Mouse (Mus musculus): Measurements from ENCODE around the gene Fank1.

- peak; percentile 5 for TF ChIP-seq POLR2A (IDR thresholded peaks at IDR 0.05; ENCODE audit: insufficient read length, low read depth)
- no peak for TF ChIP-seq E2F4 (IDR thresholded peaks at IDR 0.05; ENCODE audit: insufficient read depth)
- TF ChIP-seq REST (IDR thresholded peaks at IDR 0.05; ENCODE audit: insufficient read depth, insufficient read length), result no peak
- peak; percentile 17 for TF ChIP-seq TCF12 (IDR thresholded peaks at IDR 0.05; ENCODE audit: insufficient read depth, poor library complexity, severe bottlenecking)
- TF ChIP-seq SRF (IDR thresholded peaks at IDR 0.05; ENCODE audit: control insufficient read depth, insufficient read length, low read depth), result no peak
These were observed 16.8 kb downstream of the Fank1 start for GRCm38 (mm10) chr7:133793248-133794131.

Measured in myocyte (in vitro differentiated cells).